Mouse (Mus musculus): Measurements from ENCODE around the gene Tex13c2. TPM values are rescaled to one million over a fixed set of nuclear protein-coding genes. Genes with fewer than 3 reads are reported as not detected.

Tex13c2 gene
- polyA plus RNA-seq (2012; rRNA removed), result 0.03 TPM in 1 of 2 replicates, not detected in the other

DNA sequence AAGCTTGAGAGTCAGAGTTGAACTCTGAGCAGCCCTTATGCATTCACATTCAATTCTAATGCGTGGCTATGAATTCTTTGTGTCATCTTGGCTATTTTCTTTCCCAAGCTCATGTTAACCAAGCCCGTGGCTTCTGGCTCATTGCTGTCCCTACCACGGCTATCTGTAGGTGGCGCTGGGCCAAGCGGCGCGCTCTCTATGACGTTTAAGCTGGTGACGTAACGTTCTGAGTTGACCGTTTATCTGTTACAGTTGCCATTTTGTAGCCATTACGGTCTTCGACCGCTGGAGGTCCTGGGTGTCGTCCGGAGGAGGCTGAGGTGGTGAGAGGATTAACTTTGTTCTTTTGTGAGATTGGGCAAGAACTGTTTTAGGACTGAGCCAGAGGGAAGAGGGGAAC, at the start of gene Tex13c2:
Gene Tex13c2 (plus strand): TSS at position 246 of the 400 bp plus-strand sequence.
- no peak for DNase-seq (ENCODE audit: low spot score)

DNA sequence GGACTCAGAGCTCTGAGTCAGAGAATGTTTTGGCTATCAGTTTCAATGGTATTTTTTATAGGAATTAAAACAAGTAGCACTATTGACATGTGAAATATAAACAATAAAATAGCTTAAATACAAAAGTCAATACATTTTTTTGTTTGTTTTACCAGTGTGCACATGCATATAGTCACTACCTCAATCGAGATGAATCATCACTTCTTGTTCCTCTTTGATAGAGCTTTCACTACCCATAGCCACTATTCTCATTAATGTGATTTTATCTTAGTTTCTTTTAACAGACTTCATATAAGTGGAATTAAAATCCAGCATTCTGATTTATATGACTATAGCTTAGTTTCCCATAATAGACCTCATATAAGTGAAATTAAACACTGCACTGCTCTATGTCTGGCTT, 39.2 kb upstream of the Tex13c2 start:
- DNase-seq (ENCODE audit: low spot score), result no peak

DNA sequence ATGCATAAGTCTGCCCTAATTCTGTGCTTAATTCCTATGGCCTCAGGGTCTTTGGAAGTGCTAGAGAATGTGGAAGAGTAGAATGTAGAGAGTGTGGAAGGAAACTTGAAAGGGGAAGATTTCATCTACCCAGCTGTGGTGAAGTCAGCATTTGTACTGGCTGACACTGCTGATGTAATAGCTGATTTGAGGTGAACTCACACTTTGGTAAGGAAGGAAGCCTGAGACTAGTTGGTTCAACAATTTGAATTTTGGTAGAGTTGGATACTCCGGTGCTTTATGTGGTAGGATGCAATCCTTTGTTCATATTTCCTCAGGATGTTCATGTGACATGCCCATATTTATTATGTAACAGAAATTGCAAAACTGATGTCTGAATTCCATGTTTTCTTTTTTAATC, 36.5 kb upstream of the Tex13c2 start:
- no peak for DNase-seq (ENCODE audit: low spot score)

DNA sequence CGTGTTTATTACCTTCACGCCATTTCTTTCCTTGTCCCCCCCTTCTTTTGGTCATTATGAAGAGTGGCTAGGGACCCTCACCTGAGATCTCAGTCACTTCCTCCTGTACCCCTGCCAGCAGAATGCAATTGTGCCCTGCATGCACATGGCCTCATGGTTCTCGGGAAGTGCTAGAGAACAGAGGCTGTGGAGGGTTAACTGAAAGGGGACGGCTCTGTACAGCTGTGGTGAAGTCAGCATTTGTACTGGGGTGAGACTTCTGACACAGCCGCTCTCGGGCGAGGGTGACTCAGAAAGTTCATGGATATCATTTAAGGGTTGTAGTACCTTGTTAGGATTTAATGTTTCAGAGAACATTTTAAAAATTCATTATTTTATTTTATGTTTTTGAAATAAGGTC, 35.0 kb upstream of the Tex13c2 start:
- DNase-seq (ENCODE audit: low spot score), result no peak

DNA sequence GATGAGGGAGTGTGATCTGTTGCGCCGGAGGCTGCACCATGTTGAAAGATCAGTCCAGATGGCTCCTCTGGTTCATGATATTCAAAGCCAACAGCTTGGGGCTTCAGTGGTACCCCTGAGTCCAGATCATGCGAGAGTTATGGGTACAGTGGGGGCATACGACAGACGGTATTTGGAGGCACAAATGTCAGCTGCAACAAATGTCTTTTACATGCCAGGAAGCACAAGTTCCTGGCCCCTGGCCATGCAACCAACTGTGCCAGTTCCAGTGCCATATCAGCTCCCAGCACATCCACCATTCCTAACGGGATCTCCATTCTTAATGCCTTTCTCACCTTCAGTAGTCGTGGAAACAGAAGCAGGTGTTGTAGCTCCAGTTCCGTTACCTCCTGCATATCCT, 845 bp downstream of the Tex13c2 start:
- DNase-seq (ENCODE audit: low spot score), result no peak

DNA sequence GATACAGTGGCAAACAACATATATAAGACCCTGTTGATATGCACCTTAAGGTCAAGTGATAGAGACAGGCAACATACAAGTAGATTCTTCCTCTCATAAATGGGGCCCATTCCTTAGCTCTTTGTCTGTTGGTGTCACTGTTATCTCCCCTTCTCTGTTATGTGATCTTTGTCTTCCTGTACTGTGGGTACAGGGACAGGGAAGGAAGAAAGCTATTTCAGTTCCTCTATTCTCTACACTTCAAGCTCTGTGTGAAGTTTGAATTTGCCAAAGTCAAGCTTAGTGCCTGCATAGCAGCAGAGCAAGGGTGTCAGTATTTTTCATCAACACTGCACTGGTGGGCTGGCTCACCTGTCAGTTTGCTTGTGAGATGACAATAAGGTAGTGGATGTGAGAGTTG, 11.0 kb downstream of the Tex13c2 start:
- DNase-seq (ENCODE audit: low spot score), result no peak

DNA sequence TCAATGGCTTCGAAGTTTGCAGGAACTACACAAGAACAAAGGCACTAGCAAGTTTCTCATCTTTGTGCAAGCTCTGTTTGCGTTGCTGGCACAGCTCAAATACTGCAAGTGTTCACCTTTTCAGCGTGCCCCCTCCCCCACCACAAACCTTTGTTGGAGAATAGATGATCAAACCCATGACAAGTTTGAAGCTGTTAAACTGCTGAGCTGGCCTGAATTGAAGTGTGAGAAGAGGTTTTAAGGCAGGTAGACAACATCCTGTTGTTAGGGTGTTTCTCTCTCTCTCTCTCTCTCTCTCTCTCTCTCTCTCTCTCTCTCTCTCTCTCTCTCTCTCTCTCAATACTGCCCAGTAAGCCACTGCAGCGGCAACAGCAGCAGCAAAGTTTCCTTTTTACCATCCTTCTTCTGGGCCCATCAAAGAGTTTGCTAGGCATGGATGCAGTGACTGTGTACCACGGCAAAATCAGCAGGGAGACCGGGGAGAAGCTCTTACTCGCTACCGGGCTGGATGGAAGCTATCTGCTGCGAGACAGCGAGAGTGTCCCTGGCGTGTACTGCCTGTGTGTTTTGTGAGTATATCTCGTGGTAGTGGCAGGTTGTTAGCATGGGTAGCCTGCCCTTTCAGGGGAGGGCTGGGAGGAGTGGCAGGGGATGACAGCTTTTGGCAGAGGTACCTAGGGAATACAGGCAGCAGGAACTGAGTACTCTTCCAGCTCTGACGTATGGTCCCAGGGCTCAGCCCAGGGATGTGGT, 13.0 kb downstream of the Tex13c2 start, which contains the start of gene Sh2d1a:
Gene Sh2d1a (plus strand): TSS at position 163 of the 753 bp plus-strand sequence.
- DNase-seq (ENCODE audit: low spot score), result no peak

DNA sequence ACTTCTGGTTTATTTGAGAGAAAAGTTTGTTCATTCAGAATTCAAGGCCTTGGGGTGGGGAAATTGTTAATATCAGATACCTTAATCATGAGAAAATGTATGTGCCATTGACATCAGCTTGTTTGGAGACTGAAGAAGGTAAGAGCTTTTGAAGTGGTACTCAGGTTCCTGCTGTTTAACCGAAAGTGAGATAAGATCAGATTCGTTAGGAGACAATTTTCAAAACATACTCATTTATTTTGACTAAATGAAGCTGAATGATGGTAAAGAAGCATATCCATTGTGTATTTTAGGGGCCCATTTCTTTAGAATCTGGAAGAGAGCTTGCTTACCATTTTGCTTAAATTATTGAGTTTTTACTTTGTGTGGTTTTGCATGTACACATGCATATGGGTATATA, 21.6 kb downstream of the Tex13c2 start:
- DNase-seq (ENCODE audit: low spot score), result no peak

DNA sequence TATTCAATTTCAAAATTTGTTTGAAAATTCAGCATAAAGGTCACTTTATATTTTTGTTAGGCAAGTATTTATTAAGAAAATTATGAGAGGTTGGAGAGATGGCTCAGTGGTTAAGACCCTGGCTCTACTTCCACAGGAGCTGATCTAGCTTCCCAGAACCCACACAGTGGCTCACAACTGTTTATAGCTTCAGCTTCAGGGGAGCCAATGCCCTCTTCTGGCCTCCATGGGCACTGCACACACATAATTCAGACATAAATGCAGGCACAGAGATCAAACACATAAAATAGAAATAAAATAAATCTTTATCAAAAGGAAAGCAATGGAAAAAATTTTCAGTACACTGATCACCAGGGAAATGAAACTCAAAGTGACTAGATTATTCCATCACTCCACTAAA, 23.1 kb downstream of the Tex13c2 start:
- DNase-seq (ENCODE audit: low spot score), result no peak

DNA sequence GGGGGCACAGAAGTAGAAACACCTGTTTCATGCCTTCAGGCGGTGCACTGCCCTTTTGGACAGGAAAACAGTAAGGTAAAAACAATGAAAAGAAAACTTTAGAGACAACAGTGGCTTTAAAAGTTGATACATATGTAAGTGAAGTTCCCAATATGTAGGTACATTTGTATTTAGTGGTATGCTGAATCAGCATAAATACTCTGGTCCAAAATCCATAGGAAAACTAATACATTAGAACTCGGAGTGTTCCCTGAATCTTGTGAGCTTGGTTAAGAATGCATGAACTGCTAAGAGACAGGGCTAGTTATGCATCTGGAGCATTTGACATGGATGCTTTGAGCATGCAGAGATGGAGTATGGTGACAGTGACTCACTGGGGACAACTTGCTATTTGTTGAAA, 33.4 kb downstream of the Tex13c2 start:
- no peak for DNase-seq (ENCODE audit: low spot score)

DNA sequence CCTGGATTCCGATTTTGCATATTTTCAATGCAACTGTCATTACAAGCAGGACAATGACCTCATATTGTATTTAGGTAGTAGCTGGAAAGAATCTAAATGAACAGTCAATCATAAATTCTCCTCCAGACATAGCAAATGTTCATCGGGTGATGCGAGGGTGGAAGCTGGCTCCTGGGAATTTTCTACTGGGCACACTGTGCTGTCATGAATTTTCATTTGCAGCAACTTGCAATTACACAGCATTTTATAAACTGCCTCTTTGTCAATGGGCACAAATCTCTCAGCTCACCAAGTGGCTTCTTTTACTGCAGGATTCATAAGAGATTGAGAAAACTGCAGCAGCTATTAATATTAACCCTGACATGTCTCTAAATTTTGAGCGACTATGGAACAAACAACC, 41.2 kb downstream of the Tex13c2 start:
- DNase-seq (ENCODE audit: low spot score), result no peak

DNA sequence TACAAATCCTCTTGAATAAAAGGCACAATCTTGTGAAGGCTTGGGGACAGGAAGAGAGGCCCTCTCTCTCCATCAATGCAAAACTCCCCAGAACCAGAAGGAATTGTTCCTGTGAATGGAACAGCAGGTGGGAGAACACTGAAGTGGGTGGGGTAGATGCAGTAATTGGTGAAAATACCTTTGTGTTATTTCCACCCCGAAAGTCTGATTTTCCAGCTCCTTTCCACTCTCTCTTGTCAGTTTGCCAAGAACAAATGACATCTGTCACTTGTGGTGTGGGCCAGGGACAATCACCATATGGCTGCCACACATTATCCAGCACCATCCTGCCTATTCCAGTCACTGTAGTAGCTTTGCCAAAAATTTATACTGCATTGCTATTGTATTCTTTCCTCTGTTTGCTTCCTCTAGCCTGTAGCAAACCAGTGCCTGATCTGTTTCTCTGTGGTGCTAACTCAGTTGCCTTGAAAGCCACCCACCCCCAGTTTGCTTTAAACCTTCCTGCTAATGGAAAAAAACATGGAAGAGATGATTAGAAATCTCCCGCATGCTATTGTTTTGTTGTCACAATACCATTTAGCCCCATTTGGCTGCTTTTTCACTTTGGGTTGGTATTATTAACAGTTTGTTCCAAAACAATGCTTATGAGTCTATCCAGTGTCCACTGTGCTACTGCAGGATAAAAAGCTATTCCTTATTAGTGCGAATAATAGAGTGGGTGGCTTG, 50.7 kb downstream of the Tex13c2 start:
- DNase-seq (ENCODE audit: low spot score), result no peak

DNA sequence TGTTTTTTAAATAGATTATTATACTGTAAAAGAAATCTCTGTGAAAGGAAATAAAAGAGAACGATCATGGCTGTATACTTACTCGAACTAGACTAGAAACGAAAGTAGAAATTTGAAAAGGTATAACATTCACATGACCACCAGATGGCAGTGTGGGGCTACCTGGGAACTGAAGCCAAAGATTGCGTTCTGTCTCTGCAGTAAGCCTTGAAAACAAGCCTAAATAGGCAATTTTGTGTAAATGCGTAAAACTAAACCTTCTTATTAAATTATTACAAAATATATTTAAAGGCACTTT, 51.2 kb downstream of the Tex13c2 start:
- no peak for DNase-seq (ENCODE audit: low spot score)

Other genes starting within 250 kb of the Tex13c2 start
- 0.23 and 0.29 TPM in 2 replicates for gene Sh2d1a, start 12.8 kb downstream of the Tex13c2 start, polyA plus RNA-seq (2012; rRNA removed)

Data from urinary bladder, adult 2 months (tissue).